Mouse (Mus musculus): ENCODE data around the gene Irak4.

Irak4 gene

DNA sequence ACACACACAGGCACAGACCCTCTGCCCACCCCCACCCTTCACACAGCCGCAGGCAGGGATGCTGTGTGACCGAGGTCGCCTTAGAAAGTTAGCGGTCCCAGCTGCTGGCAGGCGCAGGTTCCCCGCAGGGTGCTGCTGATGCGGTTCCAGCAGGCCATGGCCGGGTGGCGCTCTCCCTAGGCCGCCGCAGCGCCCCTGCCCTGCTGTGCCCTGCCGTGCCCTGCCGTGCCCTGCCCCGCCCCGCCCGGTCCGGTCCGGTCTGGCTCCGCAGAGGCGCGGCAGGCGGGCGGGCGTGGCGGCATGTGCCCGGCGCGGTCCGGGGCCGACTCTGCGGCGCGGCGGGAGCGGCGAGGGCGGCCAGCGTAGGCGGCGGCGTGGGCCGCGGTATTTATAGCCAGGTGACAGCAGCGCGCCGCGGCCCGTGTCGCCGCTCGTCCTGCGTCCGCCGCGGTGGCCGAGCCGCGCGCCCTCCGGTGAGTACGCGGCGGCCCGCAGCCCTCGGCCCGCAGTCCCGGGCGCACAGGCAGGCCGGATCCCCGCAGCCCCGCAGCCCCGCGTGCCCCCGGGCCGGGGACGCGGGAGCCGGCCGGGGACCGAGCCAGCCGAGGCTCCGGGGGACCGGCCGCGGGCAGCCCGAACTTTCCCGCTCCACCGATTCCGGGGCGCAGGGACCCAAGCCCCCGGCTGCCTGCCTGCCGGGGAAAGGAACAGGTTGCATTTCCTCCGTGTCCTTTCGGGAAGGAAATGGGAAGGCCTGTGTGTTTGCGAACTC is 85.6 kb downstream of the Irak4 start, which contains the start of gene Tmem117:
Gene Tmem117, plus strand, starts transcription at position 403 of the 772 bp plus-strand sequence.
- DNase-seq (ENCODE audit: low spot score) = peak; percentile 72

DNA sequence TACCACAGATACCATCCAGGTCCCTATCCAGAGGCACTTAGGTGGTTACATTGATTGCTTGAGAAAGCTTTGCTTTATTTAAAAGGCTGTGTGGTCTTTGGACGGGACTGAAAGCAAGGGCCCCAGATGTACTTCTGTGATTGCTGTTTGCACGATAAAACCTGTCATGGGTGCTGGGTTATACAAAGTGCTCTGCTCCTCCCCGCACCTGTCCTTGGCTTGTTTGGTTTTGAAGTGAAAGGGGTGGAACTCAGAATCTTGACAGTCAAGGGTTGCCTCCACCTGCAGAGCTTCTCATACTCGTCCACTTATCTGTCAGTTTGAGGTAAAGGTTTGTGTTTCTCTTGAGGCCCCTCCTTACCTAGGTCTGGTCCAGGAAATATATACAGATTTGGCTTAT is 87.1 kb downstream of the Irak4 start:
- DNase-seq (ENCODE audit: low spot score) = no peak

All from testis, postnatal 10 days (tissue).